Comparison of ENCODE assay signal across 11 mouse cellular contexts in genomic region chr3:49641411-49641810, GRCm38 (mm10).
DNase-seq lines count a peak whose midpoint lies in the region; ATAC-seq and TF ChIP-seq lines count a peak whose summit lies in the region.
"Had no signal": no experiment of that assay in that cellular context is flagged by ENCODE, and none has a peak within 500 bp of the region (broad histone marks: within the 10 kb centered on the region; RNA-seq: fewer than 3 reads in every experiment).

No protein-coding gene starts in this region.

- intact Hi-C loops in heart, adult 2 months (cut with DNase I) = loop anchor here (5.0 kb wide), 1 partner anchor 116 kb away; the partner anchor contains the start of gene Pcdh18
- intact Hi-C loops in heart, postnatal 36 days (cut with DNase I) = loop anchor here (10.0 kb wide), 1 partner anchor 303 kb away; no protein-coding TSS in a partner anchor

- H3K9ac ChIP-seq in heart, adult 2 months (ENCODE audit: low read depth, low read length) = no peak overlapping the region
- no peak overlapping the region for H3K9ac ChIP-seq in limb, embryonic 15.5 days

- TF ChIP-seq POLR2A in heart, adult 2 months (IDR thresholded peaks at IDR 0.05; ENCODE audit: insufficient read depth, low read depth, low read length) = no peak
- no peak for TF ChIP-seq POLR2A in embryonic fibroblast, embryonic 13.5 days (IDR thresholded peaks at IDR 0.05; ENCODE audit: low read depth, low read length)

- no peaks in the 10 kb centered on the region for H3K27me3 ChIP-seq in heart, adult 2 months (ENCODE audit: control insufficient read depth, insufficient read depth, low read length)
- H3K27me3 ChIP-seq in limb, embryonic 15.5 days = no peaks in the 10 kb centered on the region
- H3K27me3 ChIP-seq: megakaryocyte, embryonic 14.5 days had no signal

- peak overlapping the region; percentile 76 for H3K27ac ChIP-seq in heart, adult 2 months
- peak overlapping the region; percentile 47; the same call in 1 of the 2 replicates for H3K27ac ChIP-seq in embryonic fibroblast, embryonic 13.5 days (ENCODE audit: insufficient read depth, low read length)
- H3K27ac ChIP-seq in limb, embryonic 15.5 days = peak overlapping the region; percentile 72; the same call in 1 of the 2 replicates

- WGBS in heart, adult 2 months = 87% methylated on average over 1 of the region's 1 CpGs
- 57% methylated on average over 1 of the region's 1 CpGs for WGBS in limb, embryonic 15.5 days

- DNase-seq in heart, adult 2 months = no peak
- no peak for DNase-seq in heart, postnatal 36 days
- DNase-seq in NIH3T3 (ENCODE audit: low read depth) = peak; percentile 28
- no peak for DNase-seq in kidney, postnatal 4 days
- DNase-seq in ovary, postnatal 36 days (ENCODE audit: low spot score) = no peak
- no peak for DNase-seq in urinary bladder, postnatal 10 days (ENCODE audit: low spot score)
- DNase-seq: cerebellum, adult 11-12 months; kidney, adult 18-20 months had no signal

- H3K4me1 ChIP-seq in heart, adult 2 months (ENCODE audit: control insufficient read depth, insufficient read depth, low read length) = peaks cover 2% of the 10 kb centered on the region
- no peaks in the 10 kb centered on the region for H3K4me1 ChIP-seq in embryonic fibroblast, embryonic 13.5 days (ENCODE audit: control insufficient read depth, insufficient read depth, low read length)
- peaks cover 7% of the 10 kb centered on the region; the same call in 1 of the 2 replicates for H3K4me1 ChIP-seq in limb, embryonic 15.5 days
- H3K4me1 ChIP-seq: megakaryocyte, embryonic 14.5 days had no signal

- no peak overlapping the region for H3K4me3 ChIP-seq in heart, adult 2 months
- no peak overlapping the region for H3K4me3 ChIP-seq in embryonic fibroblast, embryonic 13.5 days (ENCODE audit: insufficient read depth, low read length)
- no peak overlapping the region for H3K4me3 ChIP-seq in limb, embryonic 15.5 days
- H3K4me3 ChIP-seq: megakaryocyte, embryonic 14.5 days had no signal

- H3K9me3 ChIP-seq in limb, embryonic 15.5 days = no peaks in the 10 kb centered on the region

- H3K36me3 ChIP-seq in heart, adult 2 months (ENCODE audit: control insufficient read depth, insufficient read depth, low read length) = peaks cover 2% of the 10 kb centered on the region; the same call in 1 of the 2 replicates
- H3K36me3 ChIP-seq in limb, embryonic 15.5 days = no peaks in the 10 kb centered on the region

- no peak for TF ChIP-seq EP300 in heart, adult 2 months (IDR thresholded peaks at IDR 0.05; ENCODE audit: insufficient read depth, low read depth, low read length)

- H3K4me2 ChIP-seq in limb, embryonic 15.5 days = no peak overlapping the region

- TF ChIP-seq CTCF in heart, adult 2 months (IDR thresholded peaks at IDR 0.05) = no peak
- no peak for TF ChIP-seq CTCF in embryonic fibroblast, embryonic 13.5 days (IDR thresholded peaks at IDR 0.05; ENCODE audit: borderline replicate concordance, insufficient read depth, low read length)

- ATAC-seq in limb, embryonic 15.5 days (ENCODE audit: insufficient number of reproducible peaks, low FRiP score, low TSS enrichment, low read depth) = no peak

- H3K79me2 ChIP-seq in heart, adult 2 months (replicated peaks; ENCODE audit: control insufficient read depth, insufficient read depth, low read length) = no peaks in the 10 kb centered on the region
